Mouse (Mus musculus): ENCODE results near the gene Smoc2. TPM values are rescaled to one million over a fixed set of nuclear protein-coding genes. Genes with fewer than 3 reads are reported as not detected.

Gene Smoc2
- polyA plus RNA-seq (2014; fragmentation: Nextera tagmentation; extraction: Ambion mirVana), result 6.0 and 6.3 TPM in 2 replicates

DNA sequence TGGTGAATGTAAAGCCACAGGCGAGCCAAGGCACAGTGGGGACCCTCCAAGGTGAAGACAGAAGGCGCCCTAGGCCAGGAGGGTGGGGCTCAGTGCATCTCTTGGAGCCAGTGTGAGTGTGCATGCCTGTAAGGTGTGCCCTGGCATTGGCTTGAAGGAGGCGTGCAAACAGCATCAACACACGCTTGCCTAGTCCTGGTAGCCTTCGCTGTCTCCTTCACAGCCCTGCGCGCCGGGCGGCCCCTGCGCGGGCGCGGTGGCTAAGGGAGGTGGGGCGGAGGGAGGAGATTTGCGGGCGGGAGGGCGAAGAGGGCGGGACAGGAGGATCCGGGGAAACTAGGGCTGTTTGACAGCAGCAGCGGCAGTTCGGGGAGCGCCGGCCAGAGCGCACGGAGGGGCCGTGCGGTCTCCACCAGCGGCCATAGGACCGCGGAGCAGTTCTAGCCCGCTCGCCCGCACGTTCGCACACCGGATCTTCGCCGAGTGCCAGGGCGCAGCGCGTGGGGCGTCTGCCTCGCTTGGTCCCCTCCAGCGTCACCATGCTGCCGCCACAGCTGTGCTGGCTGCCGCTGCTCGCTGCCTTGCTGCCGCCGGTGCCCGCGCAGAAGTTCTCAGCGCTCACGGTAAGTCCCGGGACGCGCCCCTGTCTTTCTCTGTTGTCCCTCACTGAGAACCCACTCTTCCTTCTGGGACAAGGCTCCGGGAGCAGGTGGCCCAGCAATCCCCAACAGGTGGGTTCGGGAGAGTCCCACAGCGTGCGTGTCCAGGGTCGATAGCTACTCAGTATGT is at the start of gene Smoc2:
Gene Smoc2, plus strand, starts transcription at position 330 of the 789 bp plus-strand sequence.
- peaks cover 35% of the 10 kb centered on the region for H3K27me3 ChIP-seq (ENCODE audit: control insufficient read depth, insufficient read depth, low read length)
- peak within 1 kb of the TSS; percentile 79 for H3K4me2 ChIP-seq (ENCODE audit: low read depth, low read length)
- no peaks in the 10 kb centered on the region for H3K36me3 ChIP-seq (ENCODE audit: control insufficient read depth, insufficient read depth, low read length)
- peak within 1 kb of the TSS; percentile 43 for H3K4me3 ChIP-seq (ENCODE audit: low read depth, low read length)
- ATAC-seq (ENCODE audit: low read depth), result peak; percentile 87
- no peaks in the 10 kb centered on the region for H3K9me3 ChIP-seq (ENCODE audit: control insufficient read depth, low read length)
- 0 out of 2 replicates have a peak within 1 kb of the TSS, but pooled peaks have one; percentile 32 for H3K9ac ChIP-seq (replicated peaks; ENCODE audit: low read depth, low read length)
- WGBS, result under 1% methylated on average over 59 of the region's 61 CpGs
- H3K4me1 ChIP-seq (ENCODE audit: control insufficient read depth, insufficient read depth, low read length), result no peaks in the 10 kb centered on the region
- no peak within 1 kb of the TSS for H3K27ac ChIP-seq (ENCODE audit: low read depth, low read length)

GRCm38 (mm10) chr17:14230698-14231430 is 48.4 kb upstream of the Smoc2 start:
- 21% methylated on average over 13 of the region's 13 CpGs for WGBS
- H3K27me3 ChIP-seq (ENCODE audit: control insufficient read depth, insufficient read depth, low read length), result no peaks in the 10 kb centered on the region
- ATAC-seq (ENCODE audit: low read depth), result peak; percentile 12; the same call in 1 of the 2 replicates
- no peaks in the 10 kb centered on the region for H3K36me3 ChIP-seq (ENCODE audit: control insufficient read depth, insufficient read depth, low read length)
- H3K4me3 ChIP-seq (ENCODE audit: low read depth, low read length), result no peak overlapping the region
- H3K4me2 ChIP-seq (ENCODE audit: low read depth, low read length), result no peak overlapping the region
- H3K9me3 ChIP-seq (ENCODE audit: control insufficient read depth, low read length), result no peaks in the 10 kb centered on the region
- H3K27ac ChIP-seq (ENCODE audit: low read depth, low read length), result no peak overlapping the region
- H3K4me1 ChIP-seq (ENCODE audit: control insufficient read depth, insufficient read depth, low read length), result peaks cover 5% of the 10 kb centered on the region; the same call in 1 of the 2 replicates
- H3K9ac ChIP-seq (replicated peaks; ENCODE audit: low read depth, low read length), result no peak overlapping the region

GRCm38 (mm10) chr17:14232629-14233028 is 46.7 kb upstream of the Smoc2 start:
- H3K4me3 ChIP-seq (ENCODE audit: low read depth, low read length), result no peak overlapping the region
- H3K4me1 ChIP-seq (ENCODE audit: control insufficient read depth, insufficient read depth, low read length), result peaks cover 5% of the 10 kb centered on the region; the same call in 1 of the 2 replicates
- no peak overlapping the region for H3K4me2 ChIP-seq (ENCODE audit: low read depth, low read length)
- no peaks in the 10 kb centered on the region for H3K27me3 ChIP-seq (ENCODE audit: control insufficient read depth, insufficient read depth, low read length)
- H3K36me3 ChIP-seq (ENCODE audit: control insufficient read depth, insufficient read depth, low read length), result no peaks in the 10 kb centered on the region
- 61% methylated on average over 3 of the region's 3 CpGs for WGBS
- no peak overlapping the region for H3K9ac ChIP-seq (replicated peaks; ENCODE audit: low read depth, low read length)
- H3K9me3 ChIP-seq (ENCODE audit: control insufficient read depth, low read length), result no peaks in the 10 kb centered on the region
- no peak overlapping the region for H3K27ac ChIP-seq (ENCODE audit: low read depth, low read length)
- peak; percentile 38; the same call in 1 of the 2 replicates for ATAC-seq (ENCODE audit: low read depth)

DNA sequence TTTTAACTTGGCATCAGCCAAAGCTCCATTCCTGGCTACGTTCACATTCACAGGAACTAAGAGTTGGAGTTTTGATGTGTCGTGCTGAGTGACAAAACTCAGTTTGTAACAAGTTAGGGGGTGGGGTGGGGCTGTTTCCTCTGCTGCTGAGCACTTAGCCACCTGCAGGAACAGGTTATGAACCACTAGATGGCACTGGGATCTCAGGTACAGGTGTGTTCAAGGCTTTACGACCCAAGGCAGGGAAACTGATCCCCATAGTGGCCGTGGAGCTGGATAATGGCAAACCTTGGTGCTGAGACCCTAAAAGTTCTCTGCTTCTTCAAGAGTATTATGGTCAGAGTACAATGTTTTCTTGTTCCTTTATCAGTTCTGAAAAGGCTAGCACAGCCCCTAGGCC is 45.6 kb upstream of the Smoc2 start:
- Histone ChIP-seq H3K36me3 (ENCODE audit: control insufficient read depth, insufficient read depth, low read length) (no peaks in the 10 kb centered on the region), H3K9ac (replicated peaks; ENCODE audit: low read depth, low read length) (no peak overlapping the region), H3K9me3 (ENCODE audit: control insufficient read depth, low read length) (no peaks in the 10 kb centered on the region), H3K27ac (ENCODE audit: low read depth, low read length) (no peak overlapping the region), H3K27me3 (ENCODE audit: control insufficient read depth, insufficient read depth, low read length) (no peaks in the 10 kb centered on the region), H3K4me3 (ENCODE audit: low read depth, low read length) (no peak overlapping the region), H3K4me1 (ENCODE audit: control insufficient read depth, insufficient read depth, low read length) (peaks cover 5% of the 10 kb centered on the region; the same call in 1 of the 2 replicates), H3K4me2 (ENCODE audit: low read depth, low read length) (no peak overlapping the region)
- ATAC-seq (ENCODE audit: low read depth), result no peak
- 61% methylated on average over 4 of the region's 4 CpGs for WGBS

DNA sequence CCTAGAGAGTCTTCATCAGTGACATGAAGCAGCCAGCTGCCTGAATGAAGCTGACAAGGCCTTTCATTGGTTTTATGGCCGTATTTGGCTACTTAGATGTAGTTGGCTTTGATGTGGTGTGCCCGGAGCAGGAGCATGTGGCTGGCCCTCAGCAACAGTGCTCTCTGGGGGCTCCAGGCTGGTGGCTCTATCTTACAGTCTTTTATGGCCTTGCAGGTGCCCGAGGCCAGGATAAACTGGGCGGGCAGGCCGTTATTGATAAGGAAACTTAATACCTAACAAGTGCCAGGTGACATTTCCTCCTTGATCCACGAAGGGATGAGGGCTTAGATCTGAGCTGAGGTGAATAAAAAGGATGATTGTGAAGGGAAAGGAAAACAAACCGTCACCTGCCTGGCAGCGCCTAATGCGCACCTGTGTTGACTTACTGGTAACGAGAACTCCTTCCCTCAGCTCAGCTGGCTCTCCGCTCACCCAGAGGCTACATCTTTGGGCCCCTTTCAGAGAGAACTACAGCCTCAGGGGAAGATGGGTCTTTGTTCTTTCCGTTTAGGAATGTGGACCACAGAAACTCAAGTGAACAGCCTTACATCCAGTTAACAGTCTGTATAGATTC is 44.4 kb upstream of the Smoc2 start:
- Histone ChIP-seq H3K36me3 (ENCODE audit: control insufficient read depth, insufficient read depth, low read length) (no peaks in the 10 kb centered on the region), H3K9me3 (ENCODE audit: control insufficient read depth, low read length) (no peaks in the 10 kb centered on the region), H3K27ac (ENCODE audit: low read depth, low read length) (no peak overlapping the region), H3K9ac (replicated peaks; ENCODE audit: low read depth, low read length) (no peak overlapping the region), H3K4me1 (ENCODE audit: control insufficient read depth, insufficient read depth, low read length) (peaks cover 5% of the 10 kb centered on the region; the same call in 1 of the 2 replicates), H3K4me3 (ENCODE audit: low read depth, low read length) (no peak overlapping the region), H3K4me2 (ENCODE audit: low read depth, low read length) (no peak overlapping the region), H3K27me3 (ENCODE audit: control insufficient read depth, insufficient read depth, low read length) (no peaks in the 10 kb centered on the region)
- ATAC-seq (ENCODE audit: low read depth), result no peak
- 56% methylated on average over 12 of the region's 12 CpGs for WGBS

- H3K27me3 ChIP-seq (ENCODE audit: control insufficient read depth, insufficient read depth, low read length), result no peaks in the 10 kb centered on the region
- no peak overlapping the region for H3K9ac ChIP-seq (replicated peaks; ENCODE audit: low read depth, low read length)
- H3K36me3 ChIP-seq (ENCODE audit: control insufficient read depth, insufficient read depth, low read length), result no peaks in the 10 kb centered on the region
- no peak overlapping the region for H3K4me3 ChIP-seq (ENCODE audit: low read depth, low read length)
- H3K4me1 ChIP-seq (ENCODE audit: control insufficient read depth, insufficient read depth, low read length), result no peaks in the 10 kb centered on the region
- 77% methylated on average over 6 of the region's 6 CpGs for WGBS
- no peak for ATAC-seq (ENCODE audit: low read depth)
- no peaks in the 10 kb centered on the region for H3K9me3 ChIP-seq (ENCODE audit: control insufficient read depth, low read length)
- H3K4me2 ChIP-seq (ENCODE audit: low read depth, low read length), result no peak overlapping the region
- H3K27ac ChIP-seq (ENCODE audit: low read depth, low read length), result no peak overlapping the region
Measured at GRCm38 (mm10) chr17:14237134-14237533, 42.2 kb upstream of the Smoc2 start.

GRCm38 (mm10) chr17:14239960-14240359 is 39.3 kb upstream of the Smoc2 start:
- H3K27me3 ChIP-seq (ENCODE audit: control insufficient read depth, insufficient read depth, low read length), result no peaks in the 10 kb centered on the region
- ATAC-seq (ENCODE audit: low read depth), result no peak
- no peak overlapping the region for H3K27ac ChIP-seq (ENCODE audit: low read depth, low read length)
- no peaks in the 10 kb centered on the region for H3K9me3 ChIP-seq (ENCODE audit: control insufficient read depth, low read length)
- H3K36me3 ChIP-seq (ENCODE audit: control insufficient read depth, insufficient read depth, low read length), result no peaks in the 10 kb centered on the region
- H3K9ac ChIP-seq (replicated peaks; ENCODE audit: low read depth, low read length), result no peak overlapping the region
- 81% methylated on average over 10 of the region's 10 CpGs for WGBS
- H3K4me3 ChIP-seq (ENCODE audit: low read depth, low read length), result no peak overlapping the region
- no peak overlapping the region for H3K4me2 ChIP-seq (ENCODE audit: low read depth, low read length)
- H3K4me1 ChIP-seq (ENCODE audit: control insufficient read depth, insufficient read depth, low read length), result no peaks in the 10 kb centered on the region

DNA sequence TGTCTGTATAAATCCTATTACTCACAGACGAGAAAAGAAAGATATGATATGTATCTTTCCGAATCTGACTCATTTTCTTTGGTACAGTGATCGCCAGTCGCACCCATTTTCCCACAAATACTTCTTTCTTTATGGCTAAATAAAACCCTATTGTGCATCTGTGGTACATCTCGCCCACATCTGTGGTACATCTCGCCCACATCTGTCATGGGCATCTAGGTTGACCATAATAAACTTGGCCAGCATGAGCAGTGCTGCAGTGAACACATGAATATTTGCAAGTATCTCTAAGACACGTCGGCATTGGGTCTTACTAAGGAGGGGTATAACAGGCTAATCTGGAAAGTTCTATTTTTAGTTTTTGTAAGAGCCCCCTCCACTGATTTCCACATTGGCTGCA is 36.7 kb upstream of the Smoc2 start:
- Histone ChIP-seq H3K9me3 (ENCODE audit: control insufficient read depth, low read length) (no peaks in the 10 kb centered on the region), H3K9ac (replicated peaks; ENCODE audit: low read depth, low read length) (no peak overlapping the region), H3K27me3 (ENCODE audit: control insufficient read depth, insufficient read depth, low read length) (no peaks in the 10 kb centered on the region), H3K36me3 (ENCODE audit: control insufficient read depth, insufficient read depth, low read length) (no peaks in the 10 kb centered on the region), H3K4me1 (ENCODE audit: control insufficient read depth, insufficient read depth, low read length) (no peaks in the 10 kb centered on the region), H3K27ac (ENCODE audit: low read depth, low read length) (no peak overlapping the region), H3K4me2 (ENCODE audit: low read depth, low read length) (no peak overlapping the region), H3K4me3 (ENCODE audit: low read depth, low read length) (no peak overlapping the region)
- ATAC-seq (ENCODE audit: low read depth), result no peak
- 93% methylated on average over 8 of the region's 8 CpGs for WGBS
